Mouse (Mus musculus): Measurements from ENCODE around the gene Rgs10. TPM values are rescaled to one million over a fixed set of nuclear protein-coding genes. Genes with fewer than 3 reads are reported as not detected.
A peak's percentile ranks its signal among the peaks of the same experiment; 100 is the strongest.

Rgs10 gene
- total RNA-seq, 1 experiment from 2014 or later = 20.3 TPM

GRCm38 (mm10) chr7:128374156-128374555 lies 44.4 kb downstream of the Rgs10 start:
- DNase-seq = no peak

GRCm38 (mm10) chr7:128373751-128374150 lies 44.8 kb downstream of the Rgs10 start:
- no peak for DNase-seq

- peak; percentile 43 for DNase-seq
Measured at GRCm38 (mm10) chr7:128372331-128372730, 46.2 kb downstream of the Rgs10 start.

GRCm38 (mm10) chr7:128369366-128369765 lies 49.2 kb downstream of the Rgs10 start:
- DNase-seq = no peak

- DNase-seq = no peak
Measured at GRCm38 (mm10) chr7:128368828-128369227, 49.7 kb downstream of the Rgs10 start.

GRCm38 (mm10) chr7:128366654-128367053 lies 51.9 kb downstream of the Rgs10 start:
- no peak for DNase-seq

- DNase-seq = no peak
Measured at GRCm38 (mm10) chr7:128365096-128365715, 53.4 kb downstream of the Rgs10 start.

- no peak for DNase-seq
Measured at GRCm38 (mm10) chr7:128364526-128364925, 54.0 kb downstream of the Rgs10 start.

GRCm38 (mm10) chr7:128363806-128364205 lies 54.8 kb downstream of the Rgs10 start:
- DNase-seq = no peak

- DNase-seq = no peak
Measured at GRCm38 (mm10) chr7:128362916-128363315, 55.6 kb downstream of the Rgs10 start.

GRCm38 (mm10) chr7:128359741-128360140 lies 58.8 kb downstream of the Rgs10 start:
- no peak for DNase-seq

- no peak for DNase-seq
Measured at GRCm38 (mm10) chr7:128359164-128359563, 59.4 kb downstream of the Rgs10 start.

GRCm38 (mm10) chr7:128358741-128359140 lies 59.8 kb downstream of the Rgs10 start:
- no peak for DNase-seq

GRCm38 (mm10) chr7:128356868-128357755 lies 61.4 kb downstream of the Rgs10 start:
- DNase-seq = no peak

- DNase-seq = no peak
Measured at GRCm38 (mm10) chr7:128355463-128355862, 63.1 kb downstream of the Rgs10 start.

GRCm38 (mm10) chr7:128352721-128353120 lies 65.8 kb downstream of the Rgs10 start:
- no peak for DNase-seq

- DNase-seq = no peak
Measured at GRCm38 (mm10) chr7:128351176-128351575, 67.4 kb downstream of the Rgs10 start.

- DNase-seq = no peak
Measured at GRCm38 (mm10) chr7:128350316-128350715, 68.2 kb downstream of the Rgs10 start.

- no peak for DNase-seq
Measured at GRCm38 (mm10) chr7:128349751-128350150, 68.8 kb downstream of the Rgs10 start.

- DNase-seq = peak; percentile 80
Measured at GRCm38 (mm10) chr7:128348608-128349007, 70.0 kb downstream of the Rgs10 start.

- no peak for DNase-seq
Measured at GRCm38 (mm10) chr7:128346991-128347390, 71.6 kb downstream of the Rgs10 start.

GRCm38 (mm10) chr7:128346522-128346921 lies 72.0 kb downstream of the Rgs10 start:
- no peak for DNase-seq

- no peak for DNase-seq
Measured at GRCm38 (mm10) chr7:128345691-128346090, 72.9 kb downstream of the Rgs10 start.

All from adrenal gland, postnatal 25 days (tissue).